Mouse (Mus musculus): Measurements from ENCODE around the gene Appl1. TPM values are rescaled to one million over a fixed set of nuclear protein-coding genes. Genes with fewer than 3 reads are reported as not detected.
"Not testable (repeated sequence)": the region's sequence is repeated elsewhere in the genome, so short reads cannot be mapped to it uniquely, and the experiment has no call there.

The Appl1 gene
- polyA plus RNA-seq, 1 experiment from 2014 or later, result 50.4 TPM

GRCm38 (mm10) chr14:26956139-26956538 is 14.9 kb downstream of the Appl1 start:
- H3K27me3 ChIP-seq; H3K4me3 ChIP-seq; H3K9me3 ChIP-seq; H3K4me2 ChIP-seq; H3K27ac ChIP-seq (replicated peaks); ATAC-seq (ENCODE audit: low read depth); H3K4me1 ChIP-seq (replicated peaks); H3K9ac ChIP-seq: not testable (repeated sequence)
- H3K36me3 ChIP-seq, result peaks cover 45% of the 10 kb centered on the region
- WGBS, result 36% methylated on average over 2 of the region's 2 CpGs

- H3K27me3 ChIP-seq, result no peaks in the 10 kb centered on the region
- WGBS, result 96% methylated on average over 4 of the region's 4 CpGs
- no peak overlapping the region for H3K4me3 ChIP-seq
- no peak overlapping the region for H3K9ac ChIP-seq
- ATAC-seq (ENCODE audit: low read depth), result no peak
- no peak overlapping the region for H3K27ac ChIP-seq (replicated peaks)
- H3K9me3 ChIP-seq, result no peaks in the 10 kb centered on the region
- H3K36me3 ChIP-seq, result peaks cover 57% of the 10 kb centered on the region
- no peaks in the 10 kb centered on the region for H3K4me1 ChIP-seq (replicated peaks)
- H3K4me2 ChIP-seq, result no peak overlapping the region
Observed at GRCm38 (mm10) chr14:26935558-26935957, 35.5 kb downstream of the Appl1 start.

- no peak for ATAC-seq (ENCODE audit: low read depth)
- H3K36me3 ChIP-seq, result peaks cover 53% of the 10 kb centered on the region
- H3K9ac ChIP-seq, result no peak overlapping the region
- no peaks in the 10 kb centered on the region for H3K9me3 ChIP-seq
- no peaks in the 10 kb centered on the region for H3K4me1 ChIP-seq (replicated peaks)
- WGBS, result 86% methylated on average over 3 of the region's 3 CpGs
- no peak overlapping the region for H3K27ac ChIP-seq (replicated peaks)
- no peak overlapping the region for H3K4me3 ChIP-seq
- no peaks in the 10 kb centered on the region for H3K27me3 ChIP-seq
- H3K4me2 ChIP-seq, result no peak overlapping the region
Observed at GRCm38 (mm10) chr14:26934891-26935290, 36.1 kb downstream of the Appl1 start.

- ATAC-seq (ENCODE audit: low read depth), result no peak
- no peaks in the 10 kb centered on the region for H3K27me3 ChIP-seq
- no peaks in the 10 kb centered on the region for H3K4me1 ChIP-seq (replicated peaks)
- no peak overlapping the region for H3K9ac ChIP-seq
- peaks cover 70% of the 10 kb centered on the region for H3K36me3 ChIP-seq
- 93% methylated on average over 5 of the region's 5 CpGs for WGBS
- no peak overlapping the region for H3K27ac ChIP-seq (replicated peaks)
- H3K9me3 ChIP-seq, result no peaks in the 10 kb centered on the region
- no peak overlapping the region for H3K4me2 ChIP-seq
- no peak overlapping the region for H3K4me3 ChIP-seq
Observed at GRCm38 (mm10) chr14:26923702-26924421, 47.2 kb downstream of the Appl1 start.

- Histone ChIP-seq H3K4me1 (replicated peaks) (no peaks in the 10 kb centered on the region), H3K9me3 (no peaks in the 10 kb centered on the region), H3K27ac (replicated peaks) (no peak overlapping the region), H3K4me3 (no peak overlapping the region), H3K27me3 (no peaks in the 10 kb centered on the region), H3K9ac (no peak overlapping the region), H3K36me3 (peaks cover 48% of the 10 kb centered on the region), H3K4me2 (no peak overlapping the region)
- no peak for ATAC-seq (ENCODE audit: low read depth)
- WGBS, result 96% methylated on average over 3 of the region's 3 CpGs
Observed at GRCm38 (mm10) chr14:26919310-26919709, 51.7 kb downstream of the Appl1 start.

GRCm38 (mm10) chr14:26913681-26914268 is 57.3 kb downstream of the Appl1 start:
- no peaks in the 10 kb centered on the region for H3K4me1 ChIP-seq (replicated peaks)
- H3K27ac ChIP-seq (replicated peaks), result no peak overlapping the region
- no peak overlapping the region for H3K4me3 ChIP-seq
- H3K4me2 ChIP-seq, result no peak overlapping the region
- no peak for ATAC-seq (ENCODE audit: low read depth)
- WGBS, result 63% methylated on average over 9 of the region's 9 CpGs
- H3K9me3 ChIP-seq, result no peaks in the 10 kb centered on the region
- H3K9ac ChIP-seq, result no peak overlapping the region
- peaks cover 12% of the 10 kb centered on the region for H3K36me3 ChIP-seq
- H3K27me3 ChIP-seq, result no peaks in the 10 kb centered on the region

- H3K36me3 ChIP-seq, result 0 out of 2 replicates have a peak, but pooled peaks cover 7% of the 10 kb centered on the region
- no peak overlapping the region for H3K27ac ChIP-seq (replicated peaks)
- no peak overlapping the region for H3K4me2 ChIP-seq
- no peak for ATAC-seq (ENCODE audit: low read depth)
- no peaks in the 10 kb centered on the region for H3K4me1 ChIP-seq (replicated peaks)
- no peaks in the 10 kb centered on the region for H3K9me3 ChIP-seq
- no peak overlapping the region for H3K4me3 ChIP-seq
- WGBS, result 94% methylated on average over 13 of the region's 13 CpGs
- H3K27me3 ChIP-seq, result no peaks in the 10 kb centered on the region
- no peak overlapping the region for H3K9ac ChIP-seq
Observed at GRCm38 (mm10) chr14:26911826-26912225, 59.2 kb downstream of the Appl1 start.

- H3K27ac ChIP-seq (replicated peaks), result no peak overlapping the region
- H3K4me3 ChIP-seq, result no peak overlapping the region
- H3K36me3 ChIP-seq, result 0 out of 2 replicates have a peak, but pooled peaks cover 7% of the 10 kb centered on the region
- 75% methylated on average over 6 of the region's 6 CpGs for WGBS
- H3K9ac ChIP-seq, result no peak overlapping the region
- no peak for ATAC-seq (ENCODE audit: low read depth)
- no peaks in the 10 kb centered on the region for H3K4me1 ChIP-seq (replicated peaks)
- H3K27me3 ChIP-seq, result no peaks in the 10 kb centered on the region
- H3K9me3 ChIP-seq, result no peaks in the 10 kb centered on the region
- no peak overlapping the region for H3K4me2 ChIP-seq
Observed at GRCm38 (mm10) chr14:26911201-26911600, 59.8 kb downstream of the Appl1 start.

- WGBS, result 39% methylated on average over 9 of the region's 9 CpGs
- H3K4me1 ChIP-seq (replicated peaks); H3K36me3 ChIP-seq; H3K9me3 ChIP-seq; ATAC-seq (ENCODE audit: low read depth); H3K9ac ChIP-seq; H3K27me3 ChIP-seq; H3K27ac ChIP-seq (replicated peaks); H3K4me3 ChIP-seq; H3K4me2 ChIP-seq: not testable (repeated sequence)
Observed at GRCm38 (mm10) chr14:26910461-26910860, 60.6 kb downstream of the Appl1 start.

- no peaks in the 10 kb centered on the region for H3K9me3 ChIP-seq
- H3K27ac ChIP-seq (replicated peaks), result no peak overlapping the region
- H3K36me3 ChIP-seq, result 0 out of 2 replicates have a peak, but pooled peaks cover 3% of the 10 kb centered on the region
- H3K27me3 ChIP-seq, result no peaks in the 10 kb centered on the region
- no peak for ATAC-seq (ENCODE audit: low read depth)
- H3K4me1 ChIP-seq (replicated peaks), result no peaks in the 10 kb centered on the region
- H3K4me3 ChIP-seq, result no peak overlapping the region
- WGBS, result 91% methylated on average over 4 of the region's 4 CpGs
- H3K4me2 ChIP-seq, result no peak overlapping the region
- no peak overlapping the region for H3K9ac ChIP-seq
Observed at GRCm38 (mm10) chr14:26907401-26907800, 63.6 kb downstream of the Appl1 start.

GRCm38 (mm10) chr14:26900893-26901292 is 70.1 kb downstream of the Appl1 start:
- no peak overlapping the region for H3K9ac ChIP-seq
- H3K4me2 ChIP-seq, result no peak overlapping the region
- H3K27me3 ChIP-seq, result no peaks in the 10 kb centered on the region
- no peaks in the 10 kb centered on the region for H3K4me1 ChIP-seq (replicated peaks)
- H3K36me3 ChIP-seq, result no peaks in the 10 kb centered on the region
- H3K4me3 ChIP-seq, result no peak overlapping the region
- H3K9me3 ChIP-seq, result no peaks in the 10 kb centered on the region
- WGBS, result 91% methylated on average over 12 of the region's 12 CpGs
- no peak for ATAC-seq (ENCODE audit: low read depth)
- no peak overlapping the region for H3K27ac ChIP-seq (replicated peaks)

GRCm38 (mm10) chr14:26899490-26899889 is 71.5 kb downstream of the Appl1 start:
- ATAC-seq (ENCODE audit: low read depth), result no peak
- Histone ChIP-seq H3K36me3 (no peaks in the 10 kb centered on the region), H3K4me1 (replicated peaks) (no peaks in the 10 kb centered on the region), H3K9me3 (no peaks in the 10 kb centered on the region), H3K27me3 (no peaks in the 10 kb centered on the region), H3K9ac (no peak overlapping the region), H3K4me2 (no peak overlapping the region), H3K4me3 (no peak overlapping the region), H3K27ac (replicated peaks) (no peak overlapping the region)
- WGBS, result 83% methylated on average over 2 of the region's 2 CpGs

GRCm38 (mm10) chr14:26894392-26894791 is 76.6 kb downstream of the Appl1 start, which contains the start of gene Asb14:
Gene Asb14, plus strand, starts transcription at chr14:26894557.
- H3K4me3 ChIP-seq, result no peak within 1 kb of the TSS
- no peak within 1 kb of the TSS for H3K4me2 ChIP-seq
- WGBS, result 93% methylated on average over 4 of the region's 4 CpGs
- H3K27ac ChIP-seq (replicated peaks), result no peak within 1 kb of the TSS
- no peak within 1 kb of the TSS for H3K9ac ChIP-seq
- ATAC-seq (ENCODE audit: low read depth), result no peak
- H3K27me3 ChIP-seq, result no peaks in the 10 kb centered on the region
- no peaks in the 10 kb centered on the region for H3K36me3 ChIP-seq
- no peaks in the 10 kb centered on the region for H3K4me1 ChIP-seq (replicated peaks)
- no peaks in the 10 kb centered on the region for H3K9me3 ChIP-seq
